Mouse (Mus musculus) bone marrow macrophage, adult 2 months (primary cell): ENCODE measurements around the gene Dpm3.

Source experiments
- CTCF ChIP-seq: IDR thresholded peaks from 2 replicates; pipeline ENCODE4 v1.5.1; 2012; ENCODE audit warnings: low read depth, mild to moderate bottlenecking, low read length, moderate library complexity
- POLR2A ChIP-seq: IDR thresholded peaks from 2 replicates; pipeline ENCODE4 v1.6.1; 2012; ENCODE audit warnings: mild to moderate bottlenecking, low read depth, low read length, borderline replicate concordance

- TF ChIP-seq POLR2A = no peak
- TF ChIP-seq CTCF = no peak
These were observed 37.7 kb downstream of the Dpm3 start for GRCm38 (mm10) chr3:89296761-89297396.
